Mouse (Mus musculus) heart, adult 10 weeks (tissue): Measurements from ENCODE around the gene Baiap3. TPM values are rescaled to one million over a fixed set of nuclear protein-coding genes. Genes with fewer than 3 reads are reported as not detected.

Experiments
- polyA plus RNA-seq: library from polyadenylated mRNA; stranded (reverse); fragments of 350-450 nt; fragmentation: Illumina TruSeq; extraction: RNeasy Lipid Tissue Mini Kit (QIAGEN cat#74804); gene quantifications from one replicate; pipeline ENCODE4 v1.2.3, GENCODE M21; 2014; ENCODE audit warnings: low read depth, low replicate concordance

The Baiap3 gene
- polyA plus RNA-seq: 1.0 TPM

GRCm38 (mm10) chr17:25256140-25256754, at the start of gene Baiap3:
TSS of gene Baiap3 (minus strand) at chr17:25256364.

DNA sequence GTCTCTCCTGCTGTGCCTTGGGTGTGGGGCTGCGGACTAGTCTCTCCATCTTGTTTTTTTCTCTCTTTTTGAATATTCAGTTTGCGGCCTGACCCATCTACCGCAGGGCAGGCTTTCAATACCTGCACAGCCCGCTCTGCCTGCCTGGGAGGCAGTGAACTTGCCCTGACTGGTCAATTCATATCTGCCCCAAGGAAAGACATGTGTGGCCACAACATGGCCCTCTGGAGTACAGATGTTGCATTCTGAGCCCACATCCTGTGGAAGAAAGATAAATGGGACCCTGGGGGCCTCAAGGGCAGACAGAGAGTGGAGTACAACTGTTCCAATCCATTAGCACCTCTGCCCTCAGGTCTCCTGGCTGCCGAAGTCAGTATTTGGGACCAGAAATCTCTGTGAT, 41.9 kb upstream of the Baiap3 start, which contains the start of gene Prss34:
TSS of gene Prss34 (plus strand) at position 301 of the 400 bp plus-strand sequence.

DNA sequence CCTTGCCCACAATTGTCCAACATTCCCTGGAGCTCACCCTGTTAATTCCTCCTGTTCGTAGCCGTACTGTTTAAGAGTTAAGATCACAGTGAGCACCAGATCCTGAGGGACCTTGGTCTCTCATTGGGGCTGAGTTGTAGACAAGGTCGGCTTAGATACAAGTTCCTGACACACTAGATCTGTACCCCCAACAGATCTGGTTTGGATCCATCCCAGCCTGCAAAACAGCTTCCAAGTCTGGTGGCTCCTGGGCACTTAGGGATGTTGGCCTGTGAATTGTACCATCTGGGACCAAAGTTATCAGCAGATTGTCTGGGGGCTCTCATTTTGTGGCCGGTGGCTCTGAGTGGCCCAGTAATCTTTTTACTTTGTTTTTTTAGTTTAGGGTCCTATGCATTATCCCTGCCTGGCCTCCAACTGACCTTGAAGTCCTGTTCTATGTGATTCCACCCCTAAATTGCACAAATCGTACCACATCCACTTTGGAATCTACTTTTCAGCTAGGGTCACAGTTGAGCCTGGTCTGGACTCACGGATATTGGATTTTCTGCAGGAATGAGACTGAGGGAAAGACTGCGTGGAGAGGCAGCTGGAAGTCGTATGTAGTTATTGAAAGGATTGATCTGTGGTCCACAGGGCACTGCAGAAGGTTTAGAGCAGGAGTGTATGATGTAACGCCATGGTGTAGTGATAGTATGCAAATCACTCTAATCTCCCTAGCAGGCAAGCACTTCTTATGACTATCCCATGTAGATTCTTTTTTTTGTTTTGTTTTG, 18.6 kb upstream of the Baiap3 start, which contains the start of gene Ube2i:
TSS of gene Ube2i (minus strand) at position 52 of the 776 bp plus-strand sequence.

GRCm38 (mm10) chr17:25239695-25240636, 16.2 kb downstream of the Baiap3 start, which contains the start of the genes Gnptg and Tsr3:
TSS of gene Gnptg (minus strand) at chr17:25240124.
TSS of gene Tsr3 (plus strand) at chr17:25240170.

Other genes starting within 250 kb of the Baiap3 start
- 8.1 TPM for gene Cramp1l, start 240.6 kb downstream of the Baiap3 start, polyA plus RNA-seq
- 5.2 TPM for gene Ift140, start 240.3 kb downstream of the Baiap3 start, polyA plus RNA-seq
- 49.6 TPM for gene Tmem204, start 172.8 kb downstream of the Baiap3 start, polyA plus RNA-seq
- gene Telo2, start 140.4 kb downstream of the Baiap3 start, polyA plus RNA-seq: 17.6 TPM
- not detected for gene Ptx4, start 135.6 kb downstream of the Baiap3 start, polyA plus RNA-seq
- 22.7 TPM for gene Clcn7, start 123.0 kb downstream of the Baiap3 start, polyA plus RNA-seq
- gene Ccdc154, start 93.9 kb downstream of the Baiap3 start, polyA plus RNA-seq: not detected
- not detected for gene Gm38655, start 80.9 kb downstream of the Baiap3 start, polyA plus RNA-seq
- gene BC003965, start 71.8 kb downstream of the Baiap3 start, polyA plus RNA-seq: 21.1 TPM
- gene Unkl, start 68.0 kb downstream of the Baiap3 start, polyA plus RNA-seq: 9.1 TPM
- gene Gnptg, start 16.2 kb downstream of the Baiap3 start, polyA plus RNA-seq: 18.7 TPM
- 9.7 TPM for gene Tsr3, start 16.2 kb downstream of the Baiap3 start, polyA plus RNA-seq
- gene Ube2i, start 18.3 kb upstream of the Baiap3 start, polyA plus RNA-seq: 105 TPM
- gene Prss34, start 42.0 kb upstream of the Baiap3 start, polyA plus RNA-seq: not detected
- not detected for gene Prss28, start 52.3 kb upstream of the Baiap3 start, polyA plus RNA-seq
- gene Prss29, start 62.3 kb upstream of the Baiap3 start, polyA plus RNA-seq: not detected
- 0.39 TPM for gene Tpsab1, start 89.2 kb upstream of the Baiap3 start, polyA plus RNA-seq
- gene Tpsb2, start 109.9 kb upstream of the Baiap3 start, polyA plus RNA-seq: 2.8 TPM
- not detected for gene Tpsg1, start 112.9 kb upstream of the Baiap3 start, polyA plus RNA-seq
- gene Cacna1h, start 177.4 kb upstream of the Baiap3 start, polyA plus RNA-seq: 13.6 TPM
- gene Tekt4, start 198.3 kb upstream of the Baiap3 start, polyA plus RNA-seq: 0.29 TPM
- not detected for gene Sstr5, start 240.9 kb upstream of the Baiap3 start, polyA plus RNA-seq